Comparison of ENCODE assay signal across 11 mouse cellular contexts in genomic region chr7:127685304-127686018, GRCm38 (mm10). TPM values are rescaled to one million over a fixed set of nuclear protein-coding genes. Genes with fewer than 3 reads are reported as not detected.
DNase-seq lines count a peak whose midpoint lies in the region; ATAC-seq lines count a peak whose summit lies in the region.
"Had no signal": no experiment of that assay in that cellular context is flagged by ENCODE, and none has a peak within 500 bp of the region (broad histone marks: within the 10 kb centered on the region; RNA-seq: fewer than 3 reads in every experiment).

No protein-coding gene starts in this region.

- peak; percentile 34 for DNase-seq in kidney, postnatal 14 days
- DNase-seq in kidney, adult 11 months, result no peak
- DNase-seq in fibroblast of lung, adult 2 months (ENCODE audit: low read depth), result peak; percentile 24
- peak; percentile 34 to 45 for DNase-seq in kidney, postnatal 4 days
- no peak for DNase-seq in cerebellum, postnatal 25 days
- DNase-seq: retina, postnatal 1 day; thymus, postnatal 4 days had no signal

- H3K9me3 ChIP-seq in neural tube, embryonic 13.5 days, result no peaks in the 10 kb centered on the region
- H3K9me3 ChIP-seq: embryonic facial prominence, embryonic 12.5 days; midbrain, embryonic 15.5 days had no signal

- no peaks in the 10 kb centered on the region for H3K27me3 ChIP-seq in neural tube, embryonic 13.5 days
- H3K27me3 ChIP-seq: embryonic facial prominence, embryonic 12.5 days; midbrain, embryonic 15.5 days had no signal

- WGBS in neural tube, embryonic 13.5 days, result 69% methylated on average over 14 of the region's 14 CpGs

- no peak overlapping the region for H3K9ac ChIP-seq in neural tube, embryonic 13.5 days
- H3K9ac ChIP-seq: embryonic facial prominence, embryonic 12.5 days; midbrain, embryonic 15.5 days had no signal

- no peak overlapping the region for H3K4me2 ChIP-seq in neural tube, embryonic 13.5 days
- H3K4me2 ChIP-seq: embryonic facial prominence, embryonic 12.5 days; midbrain, embryonic 15.5 days had no signal

- H3K27ac ChIP-seq in neural tube, embryonic 13.5 days (replicated peaks), result no peak overlapping the region
- H3K27ac ChIP-seq: embryonic facial prominence, embryonic 12.5 days; midbrain, embryonic 15.5 days had no signal

- peak; percentile 43; the same call in 1 of the 2 replicates for ATAC-seq in neural tube, embryonic 13.5 days (ENCODE audit: low read depth)
- no peak for ATAC-seq in activated CD4-positive, CD25-positive, alpha-beta regulatory T cell, adult 4 months
- ATAC-seq: midbrain, embryonic 15.5 days had no signal

- no peaks in the 10 kb centered on the region for H3K36me3 ChIP-seq in neural tube, embryonic 13.5 days
- H3K36me3 ChIP-seq: midbrain, embryonic 15.5 days had no signal

- peaks cover 7% of the 10 kb centered on the region; the same call in 1 of the 2 replicates for H3K4me1 ChIP-seq in neural tube, embryonic 13.5 days (replicated peaks)
- H3K4me1 ChIP-seq: midbrain, embryonic 15.5 days had no signal

- H3K4me3 ChIP-seq in neural tube, embryonic 13.5 days, result no peak overlapping the region
- H3K4me3 ChIP-seq: embryonic facial prominence, embryonic 12.5 days; midbrain, embryonic 15.5 days had no signal

RNA-seq across cellular contexts. Expression of gene Bcl7c, which starts 23.3 kb away (rescaled TPM):
- 41.2 and 44.9 TPM in 2 replicates for polyA plus RNA-seq in neural tube, embryonic 13.5 days (2015; fragmentation: Nextera tagmentation; extraction: Ambion mirVana)
- 1 to 10 TPM; 4.2 to 6.2 TPM for polyA plus RNA-seq in activated CD4-positive, CD25-positive, alpha-beta regulatory T cell, adult 4 months (2017; shearing (Covaris generic))

RNA-seq across cellular contexts. Expression of gene Ctf1, which starts 27.1 kb away (rescaled TPM):
- polyA plus RNA-seq in neural tube, embryonic 13.5 days (2015; fragmentation: Nextera tagmentation; extraction: Ambion mirVana), result 4.5 and 4.9 TPM in 2 replicates
- not detected for polyA plus RNA-seq in activated CD4-positive, CD25-positive, alpha-beta regulatory T cell, adult 4 months (2017; shearing (Covaris generic))

RNA-seq across cellular contexts. Expression of gene Ctf2, which starts 46.5 kb away (rescaled TPM):
- not detected in 2 replicates for polyA plus RNA-seq in neural tube, embryonic 13.5 days (2015; fragmentation: Nextera tagmentation; extraction: Ambion mirVana)
- polyA plus RNA-seq in activated CD4-positive, CD25-positive, alpha-beta regulatory T cell, adult 4 months (2017; shearing (Covaris generic)), result not detected

RNA-seq across cellular contexts. Expression of gene Fbxl19, which starts 58.9 kb away (rescaled TPM):
- polyA plus RNA-seq in neural tube, embryonic 13.5 days (2015; fragmentation: Nextera tagmentation; extraction: Ambion mirVana), result 8.0 and 8.8 TPM in 2 replicates
- polyA plus RNA-seq in activated CD4-positive, CD25-positive, alpha-beta regulatory T cell, adult 4 months (2017; shearing (Covaris generic)), result under 1 TPM; 0.36 to 0.83 TPM

Comparison
In these comparisons a context has a peak if more than half of its experiments do, and no peak if none do; other contexts are left out.
1. DNase-seq: peak in kidney, postnatal 14 days (single experiment), fibroblast of lung, adult 2 months (single experiment) and kidney, postnatal 4 days (2 of 2); none in kidney, adult 11 months (single experiment) and cerebellum, postnatal 25 days (0 of 2).